Mouse (Mus musculus): ENCODE data around the gene Tmem167. TPM values are rescaled to one million over a fixed set of nuclear protein-coding genes. Genes with fewer than 3 reads are reported as not detected.

Gene Tmem167
- polyA plus RNA-seq, 2 experiments: 5.9 to 27.1 TPM

DNA sequence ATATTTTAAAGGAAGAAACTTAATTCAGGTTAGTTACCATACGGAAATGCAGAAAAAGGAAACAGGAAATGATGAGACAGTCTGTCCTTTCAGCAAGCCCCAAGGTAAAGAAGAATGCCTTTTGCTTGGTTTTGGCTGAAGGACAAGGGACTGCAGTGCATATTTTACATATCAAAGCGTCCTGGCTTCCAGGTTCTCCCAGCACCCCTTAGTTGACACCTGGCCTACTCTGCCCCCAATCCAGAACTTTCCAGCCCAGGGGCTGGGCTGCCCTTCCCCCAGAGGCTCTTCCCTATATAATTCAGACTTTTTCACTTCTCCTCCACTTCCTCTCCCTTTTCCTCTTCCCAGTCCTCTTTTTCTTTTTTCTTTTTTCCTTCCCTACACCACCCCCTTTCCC lies 86.7 kb downstream of the Tmem167 start:
- H3K9ac ChIP-seq (replicated peaks): no peak overlapping the region
- H3K9me3 ChIP-seq (ENCODE audit: control insufficient read depth, low read length): no peaks in the 10 kb centered on the region
- H3K4me2 ChIP-seq (ENCODE audit: low read depth): no peak overlapping the region
- WGBS (ENCODE audit: insufficient replicate concordance): 33% methylated on average over 2 of the region's 2 CpGs
- no peaks in the 10 kb centered on the region for H3K36me3 ChIP-seq (replicated peaks; ENCODE audit: control insufficient read depth, insufficient read depth, low read depth)
- no peak overlapping the region for H3K27ac ChIP-seq
- H3K4me1 ChIP-seq (replicated peaks; ENCODE audit: control insufficient read depth in 2 of 2, insufficient read depth in 2 of 2, low read length in 1 of 2): no peaks in the 10 kb centered on the region
- no peaks in the 10 kb centered on the region for H3K27me3 ChIP-seq (ENCODE audit: control insufficient read depth, insufficient read depth, low read length)
- H3K4me3 ChIP-seq (ENCODE audit: insufficient read depth in 1 of 2, low read depth in 2 of 2, low read length in 2 of 2): no peak overlapping the region
- TF ChIP-seq CTCF (IDR thresholded peaks at IDR 0.05; ENCODE audit: low read depth): no peak
- no peak for TF ChIP-seq EP300 (IDR thresholded peaks at IDR 0.05; ENCODE audit: low read depth)
- no peak for ATAC-seq (ENCODE audit: insufficient read depth)
- DNase-seq (ENCODE audit: low read depth in 3 of 3, low spot score in 3 of 3): no peak

GRCm38 (mm10) chr13:90182262-90182661 lies 93.3 kb downstream of the Tmem167 start:
- Histone ChIP-seq H3K27ac (no peak overlapping the region), H3K27me3 (ENCODE audit: control insufficient read depth, insufficient read depth, low read length) (no peaks in the 10 kb centered on the region), H3K36me3 (replicated peaks; ENCODE audit: control insufficient read depth, insufficient read depth, low read depth) (no peaks in the 10 kb centered on the region), H3K4me1 (replicated peaks; ENCODE audit: control insufficient read depth in 2 of 2, insufficient read depth in 2 of 2, low read length in 1 of 2) (no peaks in the 10 kb centered on the region), H3K9ac (replicated peaks) (no peak overlapping the region), H3K9me3 (ENCODE audit: control insufficient read depth, low read length) (no peaks in the 10 kb centered on the region), H3K4me2 (ENCODE audit: low read depth) (no peak overlapping the region), H3K4me3 (ENCODE audit: insufficient read depth in 1 of 2, low read depth in 2 of 2, low read length in 2 of 2) (no peak overlapping the region)
- TF ChIP-seq EP300 (IDR thresholded peaks at IDR 0.05; ENCODE audit: low read depth) (no peak), CTCF (IDR thresholded peaks at IDR 0.05; ENCODE audit: low read depth) (no peak)
- ATAC-seq (ENCODE audit: insufficient read depth) (no peak), DNase-seq (ENCODE audit: low read depth in 3 of 3, low spot score in 3 of 3) (no peak)

- Histone ChIP-seq H3K27ac (no peak overlapping the region), H3K27me3 (ENCODE audit: control insufficient read depth, insufficient read depth, low read length) (no peaks in the 10 kb centered on the region), H3K9ac (replicated peaks) (no peak overlapping the region), H3K4me3 (ENCODE audit: insufficient read depth in 1 of 2, low read depth in 2 of 2, low read length in 2 of 2) (no peak overlapping the region), H3K4me1 (replicated peaks; ENCODE audit: control insufficient read depth in 2 of 2, insufficient read depth in 2 of 2, low read length in 1 of 2) (no peaks in the 10 kb centered on the region), H3K9me3 (ENCODE audit: control insufficient read depth, low read length) (no peaks in the 10 kb centered on the region), H3K4me2 (ENCODE audit: low read depth) (no peak overlapping the region), H3K36me3 (replicated peaks; ENCODE audit: control insufficient read depth, insufficient read depth, low read depth) (no peaks in the 10 kb centered on the region)
- no peak for DNase-seq (ENCODE audit: low read depth in 3 of 3, low spot score in 3 of 3)
- WGBS (ENCODE audit: insufficient replicate concordance): 50% methylated on average over 7 of the region's 7 CpGs
- TF ChIP-seq CTCF (IDR thresholded peaks at IDR 0.05; ENCODE audit: low read depth) (no peak), EP300 (IDR thresholded peaks at IDR 0.05; ENCODE audit: low read depth) (no peak)
- ATAC-seq (ENCODE audit: insufficient read depth): no peak
Measured at GRCm38 (mm10) chr13:90183536-90183935, 94.6 kb downstream of the Tmem167 start.

DNA sequence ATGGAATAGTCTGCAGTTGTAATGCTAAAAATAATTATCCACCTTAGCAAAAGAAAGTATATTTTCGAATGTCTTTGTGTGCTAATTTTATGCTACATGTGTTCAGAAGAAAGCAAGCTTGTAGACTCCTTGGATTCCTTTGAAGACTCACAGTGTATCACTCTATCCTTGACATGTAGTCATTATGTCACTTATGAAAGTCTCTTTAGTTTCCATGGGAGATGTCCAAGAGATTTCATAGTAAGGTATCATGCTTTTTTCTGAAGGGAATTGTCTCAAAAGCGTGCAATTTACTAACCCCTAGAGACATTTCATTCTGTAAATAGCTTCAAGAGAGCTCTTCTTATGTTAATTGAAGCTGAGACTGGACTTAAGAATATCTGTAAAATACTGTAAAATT lies 97.8 kb downstream of the Tmem167 start:
- Histone ChIP-seq H3K36me3 (replicated peaks; ENCODE audit: control insufficient read depth, insufficient read depth, low read depth) (no peaks in the 10 kb centered on the region), H3K4me1 (replicated peaks; ENCODE audit: control insufficient read depth in 2 of 2, insufficient read depth in 2 of 2, low read length in 1 of 2) (no peaks in the 10 kb centered on the region), H3K27me3 (ENCODE audit: control insufficient read depth, insufficient read depth, low read length) (no peaks in the 10 kb centered on the region), H3K9ac (replicated peaks) (no peak overlapping the region), H3K27ac (no peak overlapping the region), H3K4me2 (ENCODE audit: low read depth) (no peak overlapping the region), H3K4me3 (ENCODE audit: insufficient read depth in 1 of 2, low read depth in 2 of 2, low read length in 2 of 2) (no peak overlapping the region), H3K9me3 (ENCODE audit: control insufficient read depth, low read length) (no peaks in the 10 kb centered on the region)
- no peak for ATAC-seq (ENCODE audit: insufficient read depth)
- no peak for DNase-seq (ENCODE audit: low read depth in 3 of 3, low spot score in 3 of 3)
- TF ChIP-seq CTCF (IDR thresholded peaks at IDR 0.05; ENCODE audit: low read depth): no peak
- no peak for TF ChIP-seq EP300 (IDR thresholded peaks at IDR 0.05; ENCODE audit: low read depth)
- WGBS (ENCODE audit: insufficient replicate concordance): 40% methylated on average over 2 of the region's 2 CpGs

DNA sequence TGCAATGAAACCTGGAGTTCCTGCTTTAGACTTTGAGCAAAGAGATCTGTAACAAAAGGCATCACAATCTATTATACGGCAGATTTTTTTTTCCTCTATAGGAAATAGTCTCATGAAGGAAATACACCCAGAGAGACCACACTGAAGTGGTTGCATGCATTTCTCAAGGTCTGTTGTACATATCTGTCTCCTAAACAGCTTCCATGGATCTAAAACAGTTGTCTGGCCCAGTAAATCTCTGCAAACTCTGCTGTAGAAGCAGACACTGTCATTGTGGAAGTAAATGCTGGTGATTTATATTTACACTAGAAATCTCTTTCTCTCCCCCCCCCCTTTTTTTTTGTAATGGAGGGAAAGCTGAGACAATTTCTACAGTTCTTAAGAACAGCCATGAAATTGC lies 99.1 kb downstream of the Tmem167 start:
- Histone ChIP-seq H3K36me3 (replicated peaks; ENCODE audit: control insufficient read depth, insufficient read depth, low read depth) (no peaks in the 10 kb centered on the region), H3K4me1 (replicated peaks; ENCODE audit: control insufficient read depth in 2 of 2, insufficient read depth in 2 of 2, low read length in 1 of 2) (no peaks in the 10 kb centered on the region), H3K9me3 (ENCODE audit: control insufficient read depth, low read length) (no peaks in the 10 kb centered on the region), H3K27me3 (ENCODE audit: control insufficient read depth, insufficient read depth, low read length) (no peaks in the 10 kb centered on the region), H3K4me3 (ENCODE audit: insufficient read depth in 1 of 2, low read depth in 2 of 2, low read length in 2 of 2) (no peak overlapping the region), H3K4me2 (ENCODE audit: low read depth) (no peak overlapping the region), H3K27ac (no peak overlapping the region), H3K9ac (replicated peaks) (no peak overlapping the region)
- DNase-seq (ENCODE audit: low read depth in 3 of 3, low spot score in 3 of 3): no peak
- TF ChIP-seq EP300 (IDR thresholded peaks at IDR 0.05; ENCODE audit: low read depth): no peak
- TF ChIP-seq CTCF (IDR thresholded peaks at IDR 0.05; ENCODE audit: low read depth): no peak
- ATAC-seq (ENCODE audit: insufficient read depth): no peak
- 66% methylated on average over 1 of the region's 1 CpGs for WGBS (ENCODE audit: insufficient replicate concordance)
